In genomic region chr19:57256666-57257065, GRCm38 (mm10) we compare ENCODE assay signal across 31 mouse cellular contexts. TPM values are rescaled to one million over a fixed set of nuclear protein-coding genes. Genes with fewer than 3 reads are reported as not detected.
DNase-seq lines count a peak whose midpoint lies in the region; ATAC-seq and TF ChIP-seq lines count a peak whose summit lies in the region.
"Had no signal": no experiment of that assay in that cellular context is flagged by ENCODE, and none has a peak within 500 bp of the region (broad histone marks: within the 10 kb centered on the region; RNA-seq: fewer than 3 reads in every experiment).

No protein-coding gene starts in this region.

- DNase-seq in heart, embryonic 10.5 days (ENCODE audit: low spot score) = no peak
- no peak for DNase-seq in heart, postnatal 10 days
- peak; percentile 27 for DNase-seq in limb, embryonic 14.5 days (ENCODE audit: low spot score)
- DNase-seq in limb, embryonic 10.5 days (ENCODE audit: low spot score) = no peak
- DNase-seq in lung, postnatal 10 days = peak; percentile 62
- DNase-seq in lung, postnatal 14 days = no peak
- peak; percentile 70 for DNase-seq in yolk sac, embryonic 10.5 days (ENCODE audit: low spot score)
- DNase-seq: adrenal gland, postnatal 25 days; cerebellum, adult 18-20 months; cerebellum, postnatal 10 days; gastrocnemius, postnatal 14 days; heart, adult 18-20 months; kidney, adult 8-10 months; kidney, postnatal 10 days; layer of hippocampus, postnatal 36 days; left cerebral cortex, postnatal 4 days; lung, adult 2 months; right cerebral cortex, adult 18-20 months; right cerebral cortex, postnatal 4 days; thymus, adult 18-20 months; thymus, postnatal 25 days had no signal

- no peak overlapping the region for H3K9ac ChIP-seq in limb, embryonic 14.5 days (ENCODE audit: low read depth, low read length, severe bottlenecking)
- H3K9ac ChIP-seq: embryonic facial prominence, embryonic 15.5 days; forebrain, embryonic 12.5 days; neural tube, embryonic 12.5 days had no signal

- H3K4me1 ChIP-seq in heart, embryonic 10.5 days = peaks cover 32% of the 10 kb centered on the region
- peaks cover 5% of the 10 kb centered on the region; the same call in 1 of the 2 replicates for H3K4me1 ChIP-seq in limb, embryonic 14.5 days (ENCODE audit: control insufficient read depth, insufficient read depth, low read length)
- peaks cover 13% of the 10 kb centered on the region for H3K4me1 ChIP-seq in limb, embryonic 10.5 days
- H3K4me1 ChIP-seq: neural tube, embryonic 12.5 days had no signal

- WGBS in heart, embryonic 10.5 days = 49% methylated on average over 9 of the region's 9 CpGs
- WGBS in limb, embryonic 14.5 days = 41% methylated on average over 9 of the region's 9 CpGs
- 63% methylated on average over 9 of the region's 9 CpGs for WGBS in limb, embryonic 10.5 days

- H3K4me2 ChIP-seq in limb, embryonic 14.5 days (replicated peaks; ENCODE audit: low read depth, low read length, severe bottlenecking) = no peak overlapping the region
- H3K4me2 ChIP-seq: embryonic facial prominence, embryonic 15.5 days; forebrain, embryonic 12.5 days; neural tube, embryonic 12.5 days had no signal

- H3K36me3 ChIP-seq in heart, embryonic 10.5 days = no peaks in the 10 kb centered on the region
- H3K36me3 ChIP-seq in limb, embryonic 14.5 days (ENCODE audit: control insufficient read depth, insufficient read depth, low read length) = no peaks in the 10 kb centered on the region
- H3K36me3 ChIP-seq in limb, embryonic 10.5 days = no peaks in the 10 kb centered on the region
- H3K36me3 ChIP-seq: embryonic facial prominence, embryonic 10.5 days; embryonic facial prominence, embryonic 15.5 days; forebrain, embryonic 12.5 days; neural tube, embryonic 12.5 days had no signal

- H3K4me3 ChIP-seq in heart, embryonic 10.5 days = no peak overlapping the region
- H3K4me3 ChIP-seq in limb, embryonic 14.5 days (replicated peaks; ENCODE audit: low read length) = no peak overlapping the region
- no peak overlapping the region for H3K4me3 ChIP-seq in limb, embryonic 10.5 days
- H3K4me3 ChIP-seq: embryonic facial prominence, embryonic 10.5 days; embryonic facial prominence, embryonic 15.5 days; forebrain, embryonic 12.5 days; myocyte; neural tube, embryonic 12.5 days had no signal

- intact Hi-C loops in heart, postnatal 10 days (cut with DNase I) = no loop called here

- H3K27me3 ChIP-seq in heart, embryonic 10.5 days (ENCODE audit: insufficient read depth, poor library complexity, severe bottlenecking) = no peaks in the 10 kb centered on the region
- H3K27me3 ChIP-seq in limb, embryonic 14.5 days (ENCODE audit: control insufficient read depth, insufficient read depth, low read length) = no peaks in the 10 kb centered on the region
- no peaks in the 10 kb centered on the region for H3K27me3 ChIP-seq in limb, embryonic 10.5 days (ENCODE audit: low read depth, poor library complexity, severe bottlenecking)
- H3K27me3 ChIP-seq: embryonic facial prominence, embryonic 15.5 days; neural tube, embryonic 12.5 days had no signal

- no peaks in the 10 kb centered on the region for H3K9me3 ChIP-seq in heart, embryonic 10.5 days
- H3K9me3 ChIP-seq in limb, embryonic 14.5 days (ENCODE audit: control insufficient read depth, low read length) = no peaks in the 10 kb centered on the region
- H3K9me3 ChIP-seq in limb, embryonic 10.5 days (replicated peaks) = no peaks in the 10 kb centered on the region
- H3K9me3 ChIP-seq: embryonic facial prominence, embryonic 10.5 days; embryonic facial prominence, embryonic 15.5 days; forebrain, embryonic 12.5 days; neural tube, embryonic 12.5 days had no signal

- no peak for TF ChIP-seq POLR2A in limb, embryonic 14.5 days (IDR thresholded peaks at IDR 0.05; ENCODE audit: borderline replicate concordance, extremely low read depth, insufficient read depth, insufficient read length)

- no peak for ATAC-seq in limb, embryonic 14.5 days (ENCODE audit: low FRiP score, low read depth)
- ATAC-seq: CD4-positive, CD25-positive, alpha-beta regulatory T cell, adult 4 months; hindbrain, embryonic 16.5 days; midbrain, embryonic 16.5 days had no signal

- H3K27ac ChIP-seq in heart, embryonic 10.5 days = peak overlapping the region; percentile 49
- no peak overlapping the region for H3K27ac ChIP-seq in limb, embryonic 14.5 days (replicated peaks; ENCODE audit: low read depth, low read length)
- no peak overlapping the region for H3K27ac ChIP-seq in limb, embryonic 10.5 days
- H3K27ac ChIP-seq: embryonic facial prominence, embryonic 10.5 days; embryonic facial prominence, embryonic 15.5 days; forebrain, embryonic 12.5 days; macrophage; neural tube, embryonic 12.5 days; stomach, postnatal 0 days had no signal

RNA-seq across cellular contexts. Expression of gene Ablim1, which starts 58.1 kb away (rescaled TPM):
- 41.9 and 60.6 TPM in 2 replicates for polyA plus RNA-seq in heart, embryonic 10.5 days (2016; fragmentation: Nextera tagmentation; extraction: Ambion mirVana)
- total RNA-seq in heart, postnatal 10 days (2021) = 100 to 1,000 TPM; 397 to 585 TPM
- 22.9 and 30.6 TPM in 2 replicates for polyA plus RNA-seq in limb, embryonic 14.5 days (2012; rRNA removed)
- polyA plus RNA-seq in limb, embryonic 14.5 days (2014; fragmentation: Nextera tagmentation; extraction: Ambion mirVana) = 72.1 and 76.9 TPM in 2 replicates
- polyA plus RNA-seq in limb, embryonic 10.5 days (2016; fragmentation: Nextera tagmentation; extraction: Ambion mirVana) = 13.3 and 16.4 TPM in 2 replicates

Comparison
In these comparisons a context has a peak if more than half of its experiments do, and no peak if none do; other contexts are left out.
1. DNase-seq: peak in limb, embryonic 14.5 days (single experiment), lung, postnatal 10 days (single experiment) and yolk sac, embryonic 10.5 days (single experiment); none in heart, embryonic 10.5 days (single experiment), heart, postnatal 10 days (0 of 2), limb, embryonic 10.5 days (single experiment) and lung, postnatal 14 days (single experiment).